Mouse (Mus musculus) embryo, embryonic 11 days (tissue): ENCODE data around the gene Cfap58.

Experiments
- DNase-seq: peaks from one replicate; pipeline ENCODE4 v3.0.0-alpha.2; 2015

Cfap58 gene

DNA sequence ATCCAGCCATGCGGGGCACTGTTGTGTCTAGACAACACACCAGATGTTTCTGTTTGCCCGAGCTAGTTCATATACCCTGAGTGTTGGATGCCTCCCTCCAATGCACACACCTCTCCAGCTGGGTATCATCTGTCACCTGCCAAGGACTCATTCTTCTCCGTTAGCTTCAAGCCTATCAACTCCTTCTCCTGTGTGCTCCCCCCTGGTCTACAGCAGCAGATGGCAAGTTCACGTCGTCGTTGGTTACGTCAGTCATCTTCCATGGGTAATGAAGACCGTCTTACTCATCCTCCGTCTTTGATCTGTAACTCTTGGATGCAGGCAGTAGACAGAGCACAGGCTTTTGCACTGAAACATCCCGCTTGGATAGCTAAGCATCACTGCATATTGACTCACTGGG lies 42.8 kb downstream of the Cfap58 start:
- no peak for DNase-seq

DNA sequence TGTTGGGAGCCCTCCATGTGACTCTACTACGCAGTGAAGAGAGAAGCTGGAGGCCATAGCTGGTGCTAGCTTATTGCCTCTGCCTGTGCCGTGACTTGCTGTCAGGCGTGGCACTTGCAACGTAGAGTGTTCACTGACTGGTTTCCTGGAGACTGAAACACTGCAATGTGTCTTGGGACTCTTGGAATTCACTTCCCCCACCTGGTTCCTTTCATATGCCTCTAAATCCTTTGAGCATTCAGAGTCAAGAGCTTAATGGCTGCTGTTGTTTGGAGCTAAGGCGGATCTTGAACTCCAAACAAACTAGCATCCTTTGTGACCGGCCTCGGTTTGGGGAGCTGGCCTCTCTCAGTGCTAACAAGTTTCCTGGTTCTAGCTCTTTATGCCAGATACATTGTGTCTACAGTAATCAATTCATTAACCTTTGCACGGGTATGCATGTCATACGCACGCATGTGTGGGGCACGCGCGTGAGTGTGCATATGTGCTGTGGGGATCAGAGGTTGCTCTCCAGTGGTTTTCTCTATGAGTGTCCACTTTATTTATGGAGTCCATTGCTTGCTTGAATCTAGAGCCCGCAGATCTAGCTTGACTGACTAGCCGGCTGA lies 48.2 kb downstream of the Cfap58 start:
- DNase-seq = no peak

DNA sequence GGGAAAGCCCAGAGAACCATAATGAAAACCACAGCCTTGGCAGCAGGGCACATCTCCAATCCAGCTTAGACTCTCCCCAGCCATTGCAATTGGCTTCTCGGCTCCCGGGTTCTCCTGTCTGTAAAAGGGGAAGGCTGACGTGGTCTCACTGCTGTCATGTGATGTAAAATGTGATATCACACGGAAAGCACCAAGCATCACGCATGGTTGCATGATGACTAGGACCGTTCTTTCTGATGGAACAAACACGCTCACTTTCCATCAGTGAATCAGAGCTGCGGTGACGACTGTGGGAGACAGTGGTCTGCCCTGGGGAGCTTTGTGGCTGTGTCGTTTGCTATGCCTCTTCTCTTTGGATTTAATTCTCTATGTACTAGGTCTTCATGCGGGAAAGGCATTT lies 50.5 kb downstream of the Cfap58 start:
- DNase-seq = no peak

DNA sequence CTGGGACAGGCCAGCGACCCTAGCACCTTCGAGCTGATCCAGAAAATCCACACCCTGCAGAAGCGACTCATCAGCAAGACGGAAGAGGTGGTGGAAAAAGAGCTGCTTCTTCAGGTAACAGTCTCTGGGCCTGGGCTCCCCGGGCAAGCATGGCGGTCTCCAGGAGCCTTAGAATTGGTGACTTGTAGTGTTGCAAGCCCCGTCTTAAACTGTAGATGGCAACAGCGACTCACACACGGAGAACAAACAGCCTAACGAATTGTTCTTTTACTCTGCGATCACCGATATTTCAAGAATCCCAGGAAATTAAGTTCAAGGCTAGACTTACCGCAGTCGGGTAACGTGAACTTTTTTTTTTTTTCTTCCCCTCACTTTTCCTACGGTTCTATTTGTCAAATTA lies 51.0 kb downstream of the Cfap58 start:
- DNase-seq = peak; percentile 69

DNA sequence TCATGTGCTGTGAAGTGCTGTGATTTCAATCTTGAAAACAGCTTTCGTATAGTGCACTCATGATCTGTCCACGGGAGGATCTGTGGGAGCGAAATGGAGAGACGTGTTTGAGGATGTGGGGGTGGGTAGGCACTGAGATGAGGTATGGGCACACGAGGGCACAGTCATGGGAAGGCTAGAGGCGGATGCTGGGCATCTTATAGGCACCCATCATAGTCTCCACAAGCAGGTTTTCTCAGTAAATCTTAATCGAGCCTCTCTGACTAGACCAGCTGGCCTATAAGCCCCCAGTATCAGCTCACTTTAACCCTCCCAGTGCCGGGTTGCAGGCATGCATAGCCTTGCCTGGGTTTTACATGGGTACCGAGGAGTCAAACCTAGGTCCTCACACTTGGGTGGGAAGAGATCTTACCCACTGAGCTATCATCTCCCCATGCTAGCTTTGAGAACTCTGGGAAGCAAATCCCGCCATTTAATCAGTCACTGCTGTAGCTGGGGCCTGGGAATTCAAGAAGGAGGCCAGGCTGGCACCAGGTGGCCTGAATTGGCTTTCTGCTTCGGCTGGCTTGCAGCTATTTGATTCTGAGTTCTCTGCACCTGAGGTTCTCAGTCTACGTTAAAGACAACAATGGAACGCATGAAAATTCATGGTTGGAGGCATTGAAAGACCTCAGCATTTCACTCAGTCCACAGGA lies 51.6 kb downstream of the Cfap58 start:
- DNase-seq = peak; percentile 25

DNA sequence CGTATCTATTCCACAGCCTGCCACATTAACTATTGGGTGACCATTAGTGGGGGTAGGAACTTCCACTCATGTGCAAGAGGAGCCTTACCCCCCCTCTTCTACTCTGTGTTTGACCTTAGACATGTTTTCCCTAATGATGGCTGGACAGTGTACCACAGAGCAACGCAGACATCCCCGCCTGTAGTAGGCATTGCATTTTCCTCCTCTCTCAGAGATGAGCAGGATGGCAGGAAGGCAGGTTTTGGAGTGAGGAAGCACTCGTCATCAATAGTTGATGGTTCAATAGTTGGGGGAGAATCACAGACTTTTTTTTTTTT lies 52.1 kb downstream of the Cfap58 start:
- DNase-seq = no peak

DNA sequence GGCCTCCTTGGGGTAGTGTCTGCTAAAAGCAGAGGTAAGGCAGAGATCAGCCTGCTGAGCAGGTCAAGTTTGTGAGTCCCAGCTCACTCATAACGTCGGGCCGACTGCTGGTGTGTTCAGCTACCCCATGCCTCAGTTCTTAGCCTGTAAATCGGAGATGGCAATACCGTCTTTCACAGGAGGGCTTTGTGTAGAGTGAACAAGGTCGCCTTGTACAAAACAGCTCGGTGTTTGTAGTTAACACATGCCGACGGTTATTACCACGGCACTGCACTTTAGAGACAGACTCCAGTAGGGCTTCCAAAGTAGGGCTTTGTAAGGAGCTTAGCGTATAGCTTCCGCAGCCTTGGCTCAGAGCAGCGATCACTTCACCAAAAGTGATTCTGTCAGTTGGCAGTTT lies 63.8 kb downstream of the Cfap58 start:
- DNase-seq = no peak

DNA sequence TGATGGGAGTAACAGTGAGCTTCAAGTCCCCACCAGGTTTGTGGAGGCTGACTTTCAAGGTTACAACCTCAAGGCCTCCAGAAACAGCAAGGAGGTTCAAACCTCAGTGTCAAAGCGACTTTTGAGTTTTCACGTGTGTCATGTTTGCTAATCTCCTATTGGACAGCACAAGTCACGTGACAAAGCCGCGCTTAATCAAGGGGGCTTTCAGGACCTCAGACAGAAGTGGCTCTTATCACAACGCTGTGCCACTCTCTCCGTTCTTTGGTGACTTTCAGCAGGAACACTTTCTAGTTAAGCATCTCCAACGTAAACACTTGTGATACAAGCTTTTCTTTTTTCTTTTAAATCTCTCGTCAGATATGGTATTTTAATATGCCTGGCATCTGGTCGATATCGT lies 64.3 kb downstream of the Cfap58 start:
- no peak for DNase-seq

DNA sequence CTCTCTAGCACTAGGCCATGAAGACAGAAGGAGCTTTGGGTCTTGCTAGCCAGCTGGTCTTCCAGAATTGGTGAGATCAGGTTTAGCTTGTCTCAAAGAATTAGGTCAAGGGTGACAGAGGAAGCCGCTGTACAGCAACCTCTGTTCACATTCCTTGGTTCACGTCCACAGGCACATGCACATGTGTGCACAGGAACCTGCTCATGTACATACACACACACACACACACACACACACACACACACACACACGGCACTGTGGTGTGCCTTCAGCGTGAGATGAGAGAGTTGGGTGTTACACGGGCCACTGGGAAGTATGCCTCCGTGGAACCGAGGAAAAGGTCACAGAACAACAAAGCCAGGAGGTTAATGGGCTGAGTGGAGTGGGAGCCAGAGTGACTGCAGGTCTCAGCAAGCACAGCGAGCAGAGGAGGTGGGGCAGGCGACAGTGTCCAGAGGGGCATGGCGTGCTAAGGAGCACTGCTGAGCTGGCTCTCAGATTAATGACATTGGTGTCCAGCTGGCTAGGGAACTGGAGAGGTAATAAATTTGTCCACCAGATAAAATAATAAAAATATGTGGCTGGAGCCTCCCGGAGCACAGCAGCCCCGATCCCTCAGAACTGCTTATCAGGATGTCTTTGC lies 71.4 kb downstream of the Cfap58 start:
- no peak for DNase-seq

DNA sequence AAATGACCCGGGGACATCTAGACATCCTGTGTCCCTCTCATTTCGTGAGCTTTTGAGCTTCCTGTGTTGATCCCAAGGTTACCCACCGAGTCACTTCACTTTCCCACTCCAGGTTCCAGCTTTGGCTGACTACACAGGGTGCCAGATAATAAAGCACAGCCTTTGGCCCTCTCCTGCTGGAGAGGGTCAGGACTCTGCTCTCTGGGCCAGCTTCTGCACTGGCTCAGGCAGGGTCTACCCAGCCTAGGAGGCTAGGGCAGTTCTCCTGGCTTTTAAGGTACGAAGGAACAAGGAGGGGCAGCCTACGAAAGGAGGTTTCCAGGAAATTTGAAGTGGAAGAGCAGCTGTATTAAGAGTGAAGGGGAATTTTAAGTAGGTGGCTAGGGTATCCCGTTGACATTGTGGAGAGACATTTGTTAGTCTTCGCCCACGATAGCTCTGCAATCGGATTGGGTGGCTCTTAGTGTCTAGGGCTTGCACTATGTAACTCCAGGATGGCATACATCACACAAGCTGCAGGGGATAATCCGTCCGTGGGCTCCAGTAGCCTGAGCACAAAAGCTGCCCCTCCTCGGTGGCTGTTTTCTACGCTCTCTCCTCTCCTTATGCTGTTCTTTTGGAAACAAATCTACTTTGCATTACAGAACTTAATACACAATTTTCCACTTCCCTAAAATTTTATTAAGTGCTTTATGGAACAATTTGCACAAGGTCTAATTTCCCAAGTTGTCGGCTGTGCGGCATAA lies 72.3 kb downstream of the Cfap58 start:
- DNase-seq = no peak

DNA sequence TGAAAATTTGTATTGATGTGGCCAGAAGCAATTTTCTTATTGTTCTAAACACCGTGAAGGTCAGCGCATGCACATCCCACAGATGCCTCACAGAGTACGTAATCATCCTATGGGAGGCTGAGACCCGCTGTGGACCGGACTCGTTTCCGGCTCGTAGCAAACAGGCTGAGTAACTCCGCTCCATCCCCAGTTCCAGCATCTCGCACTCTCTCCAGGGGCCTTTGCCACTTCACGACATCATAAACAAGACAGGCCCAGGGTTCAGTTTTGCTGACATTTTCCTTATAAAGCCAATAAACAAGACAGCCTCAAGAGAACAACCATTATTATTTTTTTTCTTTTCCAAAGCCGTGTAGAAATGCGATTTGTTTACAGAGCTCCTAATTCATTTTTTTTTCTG lies 82.6 kb downstream of the Cfap58 start:
- no peak for DNase-seq

DNA sequence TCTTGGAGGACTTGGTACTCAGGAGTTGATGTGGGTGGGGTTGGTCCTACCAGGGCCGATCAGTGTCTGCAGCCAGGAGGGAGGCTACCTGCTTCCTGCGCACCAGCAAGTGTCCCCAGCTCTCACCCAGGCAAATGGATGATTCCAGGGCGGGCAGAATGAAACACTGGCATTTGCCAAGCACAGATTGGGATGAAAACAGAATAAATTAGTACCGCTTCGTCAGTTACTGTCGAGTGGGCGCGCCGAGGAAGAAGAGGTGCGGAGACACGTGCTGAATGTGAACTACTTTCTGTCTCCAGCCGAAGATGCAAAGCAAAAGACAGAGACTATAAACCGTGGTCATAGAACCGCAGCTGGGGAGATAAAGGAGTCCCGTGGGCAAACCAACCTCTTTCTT lies 84.0 kb downstream of the Cfap58 start:
- no peak for DNase-seq

DNA sequence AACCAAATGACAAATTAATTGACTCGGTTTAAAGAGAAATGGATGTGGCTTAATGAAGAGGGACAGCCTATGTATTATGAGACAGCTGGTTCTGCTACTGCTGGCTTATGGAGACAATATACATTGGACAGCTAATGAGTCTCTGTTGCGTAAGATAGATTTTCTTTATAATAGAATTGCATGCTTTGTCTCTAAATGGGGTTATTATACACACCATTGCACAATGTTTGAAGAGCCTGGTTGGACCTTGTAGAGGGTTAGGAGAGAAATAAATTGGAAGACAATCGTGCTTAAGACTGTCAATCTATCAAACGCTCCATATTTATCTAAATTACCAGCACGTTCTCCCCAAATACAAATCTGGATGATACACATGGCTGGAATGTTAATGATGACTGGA lies 85.3 kb downstream of the Cfap58 start:
- DNase-seq = no peak

DNA sequence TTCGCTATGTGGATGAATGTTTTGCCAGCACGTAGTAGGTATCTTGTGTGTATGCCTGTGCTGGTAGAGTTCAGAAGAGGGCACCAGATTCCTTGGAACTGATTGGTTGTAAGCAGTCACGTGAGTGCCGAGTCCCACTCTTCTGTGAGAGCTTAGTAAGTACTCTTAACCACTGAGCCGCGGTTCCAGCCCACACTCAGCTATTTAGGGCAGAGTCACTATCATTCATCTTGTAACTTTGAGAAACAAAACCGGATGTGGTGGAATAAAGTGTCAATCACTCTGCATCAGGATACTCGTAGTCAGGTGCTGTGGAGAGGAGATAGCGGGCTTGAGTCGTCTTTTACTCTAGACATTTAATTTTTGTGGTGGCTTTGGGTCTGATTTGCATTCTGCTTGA lies 86.3 kb downstream of the Cfap58 start:
- DNase-seq = no peak

DNA sequence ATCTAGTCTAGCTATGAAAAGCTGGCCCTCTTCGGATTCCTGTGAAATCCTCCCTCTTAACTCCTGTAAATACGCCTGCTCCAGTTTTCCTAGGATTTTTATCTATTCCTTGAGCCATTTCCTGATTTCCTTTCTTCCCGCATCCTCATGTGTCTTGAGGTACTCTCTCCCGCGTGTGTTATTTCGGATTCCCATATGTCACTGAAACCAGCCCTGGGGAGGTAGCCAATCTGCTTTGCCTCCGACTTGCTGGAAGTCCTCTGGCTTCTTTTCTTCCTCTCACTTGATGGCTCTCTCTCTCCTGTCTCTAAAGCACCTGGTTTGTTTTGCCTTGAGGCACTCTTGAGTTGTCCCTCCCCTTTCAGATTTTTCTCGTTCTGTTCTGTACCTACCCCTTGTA lies 87.9 kb downstream of the Cfap58 start:
- no peak for DNase-seq

DNA sequence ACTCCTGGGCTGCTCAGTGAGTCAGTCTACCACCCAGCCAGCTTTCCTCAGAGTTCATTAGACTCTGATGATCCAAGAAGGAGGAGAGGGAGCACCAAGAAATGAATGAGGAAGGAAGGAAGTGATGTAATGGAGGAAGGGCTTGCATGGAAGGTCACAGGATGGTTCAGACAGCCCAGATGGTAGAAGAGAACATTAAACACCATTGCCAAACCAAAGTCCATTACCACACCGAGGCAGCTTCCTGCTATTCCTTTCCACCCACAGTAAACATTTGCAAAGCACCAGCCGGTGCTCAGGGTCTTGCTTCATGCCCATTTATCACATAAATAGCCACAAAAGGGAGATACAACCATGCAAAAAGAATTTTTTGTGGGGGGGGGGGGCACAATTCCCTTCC lies 89.4 kb downstream of the Cfap58 start:
- DNase-seq = no peak

DNA sequence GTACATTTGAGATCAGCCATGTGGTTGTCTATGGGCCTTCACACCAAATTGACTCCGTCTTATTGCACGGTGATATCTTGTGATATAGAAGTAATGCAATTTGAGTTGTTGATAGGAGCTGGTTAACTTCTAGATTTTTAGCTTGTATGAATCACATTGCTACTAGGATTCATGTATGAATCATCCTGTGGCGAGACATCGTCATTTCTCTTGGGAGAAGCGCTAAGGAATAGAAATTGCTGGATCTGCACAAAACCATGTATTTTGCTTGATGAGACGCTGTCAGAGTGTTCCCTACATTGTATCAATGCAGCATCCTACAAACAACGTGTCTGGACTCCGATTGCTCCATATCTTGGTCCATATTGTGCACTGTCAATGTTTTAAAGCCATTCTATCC lies 102.1 kb downstream of the Cfap58 start:
- DNase-seq = no peak

DNA sequence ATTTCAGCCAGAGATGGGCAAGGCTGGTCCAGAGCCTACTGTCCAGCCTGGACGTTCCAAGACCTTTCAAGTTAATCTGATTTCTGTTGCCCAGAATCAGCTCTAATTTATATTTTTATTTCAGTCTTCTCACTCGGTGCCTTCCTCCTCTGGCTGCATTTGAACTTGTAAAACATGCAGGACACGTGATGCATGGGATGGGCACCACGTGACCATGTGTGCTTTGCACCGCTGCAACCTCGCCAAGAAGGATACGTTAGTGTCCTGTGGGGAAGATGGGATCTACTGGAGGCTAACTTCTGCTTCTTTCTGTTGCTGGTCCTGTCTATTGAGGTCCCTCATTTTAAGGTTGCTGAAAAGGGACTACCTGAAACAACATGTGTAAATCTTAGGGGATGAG lies 109.8 kb downstream of the Cfap58 start:
- no peak for DNase-seq

DNA sequence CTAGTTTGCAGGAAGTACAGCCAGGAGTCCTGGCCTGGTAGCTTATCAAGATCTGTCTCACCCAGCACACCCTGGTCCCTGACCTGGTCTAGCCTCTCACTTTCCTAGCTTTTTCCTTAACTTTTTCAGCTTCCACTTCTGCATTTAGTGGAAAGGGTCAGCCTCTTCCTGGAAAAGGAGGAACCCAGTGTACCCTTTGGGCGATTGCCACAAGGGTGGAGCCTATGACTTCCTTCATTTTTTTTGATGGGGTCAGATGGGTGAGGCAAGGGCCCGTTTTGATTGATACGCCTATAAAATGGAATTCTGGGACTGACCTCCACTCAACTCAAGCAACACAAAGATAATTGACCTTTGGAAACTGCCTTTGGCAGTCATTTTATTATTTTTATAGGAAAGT lies 111.9 kb downstream of the Cfap58 start:
- DNase-seq = no peak

DNA sequence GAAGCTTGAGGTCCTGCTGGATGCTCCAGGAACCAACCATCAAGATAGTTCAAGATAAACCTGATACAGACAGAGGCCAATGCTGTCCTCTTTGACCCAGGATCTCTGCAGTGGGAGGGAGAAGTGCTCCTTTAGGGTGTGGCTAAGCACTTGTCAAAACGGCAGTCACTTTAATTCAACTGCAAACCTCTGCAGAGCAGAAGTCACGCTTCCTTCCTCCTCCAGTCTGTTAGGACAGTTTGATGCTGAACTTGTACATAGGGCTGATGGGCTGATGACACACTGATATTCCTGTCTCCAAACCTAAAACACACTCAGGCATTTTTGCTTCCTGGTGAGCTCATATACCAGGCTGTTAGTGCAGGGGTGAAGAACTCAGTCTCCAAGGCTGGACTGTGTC lies 125.8 kb downstream of the Cfap58 start:
- no peak for DNase-seq

DNA sequence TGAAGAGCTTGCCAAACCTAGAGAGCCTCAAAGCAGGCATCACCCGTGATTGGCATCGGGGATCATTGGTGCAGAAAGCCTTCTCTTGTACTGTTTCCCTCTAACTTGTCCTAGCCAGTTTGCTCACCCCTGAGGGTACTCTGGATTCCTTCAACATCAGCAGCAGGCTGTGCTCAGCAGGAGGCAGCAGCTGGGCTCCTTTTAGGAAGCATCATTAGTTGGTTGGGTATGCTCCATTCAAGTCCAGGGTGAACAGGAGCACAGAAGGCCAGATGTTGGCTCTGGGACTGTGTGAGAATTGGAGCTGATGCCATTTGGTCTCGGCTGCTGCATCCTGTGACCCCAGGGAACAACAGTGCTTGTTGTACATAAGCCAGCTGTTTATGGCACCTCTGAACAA lies 142.2 kb downstream of the Cfap58 start:
- no peak for DNase-seq

DNA sequence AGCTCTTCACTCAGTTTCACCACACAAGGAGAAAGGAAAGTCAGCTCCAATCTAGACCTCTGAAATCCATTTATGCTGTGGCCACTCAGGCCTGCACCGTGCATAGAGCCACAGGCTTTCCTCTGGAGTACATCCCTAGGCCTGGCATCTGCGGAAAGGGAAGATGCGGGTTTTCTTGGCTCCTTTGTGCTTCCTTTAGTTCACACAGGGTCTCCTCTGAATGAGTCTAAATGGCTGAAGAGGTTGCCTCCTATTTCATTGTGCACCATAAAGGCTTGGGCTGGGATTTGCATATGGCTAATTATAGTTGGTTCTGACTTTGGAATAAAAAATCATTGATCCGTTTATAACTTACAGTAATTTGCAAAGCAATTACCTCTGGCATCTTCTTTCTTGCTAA lies 144.0 kb downstream of the Cfap58 start:
- no peak for DNase-seq
